Mouse (Mus musculus): Measurements from ENCODE around the gene Mbd3. TPM values are rescaled to one million over a fixed set of nuclear protein-coding genes. Genes with fewer than 3 reads are reported as not detected.
"Not testable (repeated sequence)": the region's sequence is repeated elsewhere in the genome, so short reads cannot be mapped to it uniquely, and the experiment has no call there.

Mbd3 gene
- polyA plus RNA-seq, 1 experiment from 2014 or later = 256 TPM

DNA sequence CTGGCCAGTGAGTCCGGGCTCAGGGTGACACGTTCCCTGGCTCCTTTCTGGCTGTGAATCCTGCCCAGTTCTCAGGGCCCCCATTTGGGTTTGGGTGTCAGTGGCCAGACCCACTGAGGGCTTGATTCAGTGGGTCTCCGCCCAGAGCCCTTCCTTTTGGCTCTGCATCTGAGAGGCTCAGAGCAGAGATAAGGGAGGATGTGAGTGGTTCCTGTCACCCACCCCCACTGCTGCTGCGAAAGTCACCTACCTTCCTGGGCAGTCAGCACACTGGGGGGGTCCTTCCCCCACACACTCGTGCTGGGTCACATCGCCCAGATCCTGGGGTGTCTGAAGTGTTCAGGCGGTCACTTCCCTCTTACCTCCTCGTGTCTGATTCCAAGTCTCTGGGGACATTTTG lies 46.6 kb downstream of the Mbd3 start:
- H3K27ac ChIP-seq (ENCODE audit: low read length) = no peak overlapping the region
- H3K9ac ChIP-seq (replicated peaks; ENCODE audit: low read depth, low read length) = no peak overlapping the region
- H3K4me2 ChIP-seq (ENCODE audit: low read length) = no peak overlapping the region
- H3K9me3 ChIP-seq (ENCODE audit: control insufficient read depth, low read length) = no peaks in the 10 kb centered on the region
- peaks cover 71% of the 10 kb centered on the region for H3K27me3 ChIP-seq (replicated peaks; ENCODE audit: control insufficient read depth, insufficient read depth, low read length)
- ATAC-seq = no peak
- no peak overlapping the region for H3K4me3 ChIP-seq (replicated peaks; ENCODE audit: low read length)
- H3K4me1 ChIP-seq (replicated peaks; ENCODE audit: control insufficient read depth, insufficient read depth, low read length) = peaks cover 21% of the 10 kb centered on the region
- no peaks in the 10 kb centered on the region for H3K36me3 ChIP-seq (ENCODE audit: control insufficient read depth, insufficient read depth)
- WGBS = 74% methylated on average over 8 of the region's 8 CpGs

DNA sequence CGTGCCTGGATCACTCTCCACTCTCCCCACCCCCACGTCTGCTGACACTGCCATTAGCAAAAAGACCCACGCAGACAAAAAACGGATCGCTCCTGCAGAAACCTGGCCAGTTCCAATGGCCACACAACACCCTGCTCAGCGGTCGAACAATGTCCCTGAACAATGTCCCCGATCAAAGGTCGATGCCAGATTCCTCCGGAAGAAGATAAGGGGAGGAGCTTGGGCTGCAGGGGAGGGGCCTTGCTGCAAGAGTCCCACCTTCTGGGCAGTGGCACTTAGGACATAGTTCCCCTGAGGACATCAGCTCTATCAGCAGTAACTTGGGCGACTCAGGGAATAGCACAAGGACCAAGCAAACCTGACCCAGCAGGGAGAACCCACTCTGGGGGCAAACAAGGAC lies 47.5 kb downstream of the Mbd3 start:
- 29% methylated on average over 11 of the region's 11 CpGs for WGBS
- no peaks in the 10 kb centered on the region for H3K36me3 ChIP-seq (ENCODE audit: control insufficient read depth, insufficient read depth)
- no peak overlapping the region for H3K4me3 ChIP-seq (replicated peaks; ENCODE audit: low read length)
- H3K9me3 ChIP-seq (ENCODE audit: control insufficient read depth, low read length) = no peaks in the 10 kb centered on the region
- H3K27me3 ChIP-seq (replicated peaks; ENCODE audit: control insufficient read depth, insufficient read depth, low read length) = peaks cover 69% of the 10 kb centered on the region
- H3K4me1 ChIP-seq (replicated peaks; ENCODE audit: control insufficient read depth, insufficient read depth, low read length) = peaks cover 17% of the 10 kb centered on the region
- no peak overlapping the region for H3K27ac ChIP-seq (ENCODE audit: low read length)
- ATAC-seq = no peak
- H3K9ac ChIP-seq (replicated peaks; ENCODE audit: low read depth, low read length) = no peak overlapping the region
- H3K4me2 ChIP-seq (ENCODE audit: low read length) = no peak overlapping the region

DNA sequence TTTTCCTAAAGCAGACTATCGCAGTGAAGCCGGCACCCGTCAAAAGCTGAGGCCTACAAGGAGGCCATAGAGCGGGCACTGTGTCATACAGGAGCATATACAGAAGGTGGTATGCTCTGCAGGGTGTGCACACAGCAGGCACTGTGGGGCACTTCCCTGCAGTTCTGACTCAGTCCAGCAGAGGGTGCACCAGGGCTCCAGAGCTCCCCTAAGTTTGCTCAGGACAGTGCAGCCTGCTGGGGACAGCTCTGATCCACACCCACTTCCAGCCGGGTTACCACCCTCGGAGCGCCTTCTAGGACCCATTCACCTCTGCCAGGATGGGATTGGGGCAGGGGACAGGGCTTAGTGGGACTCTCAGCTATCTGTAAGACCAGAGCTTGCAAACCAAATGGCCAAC lies 49.1 kb downstream of the Mbd3 start:
- 1% methylated on average over 7 of the region's 7 CpGs for WGBS
- Histone ChIP-seq H3K4me2 (ENCODE audit: low read length) (no peak overlapping the region), H3K9me3 (ENCODE audit: control insufficient read depth, low read length) (no peaks in the 10 kb centered on the region), H3K36me3 (ENCODE audit: control insufficient read depth, insufficient read depth) (no peaks in the 10 kb centered on the region), H3K4me3 (replicated peaks; ENCODE audit: low read length) (no peak overlapping the region), H3K4me1 (replicated peaks; ENCODE audit: control insufficient read depth, insufficient read depth, low read length) (peaks cover 5% of the 10 kb centered on the region; the same call in 1 of the 2 replicates), H3K9ac (replicated peaks; ENCODE audit: low read depth, low read length) (no peak overlapping the region), H3K27ac (ENCODE audit: low read length) (no peak overlapping the region), H3K27me3 (replicated peaks; ENCODE audit: control insufficient read depth, insufficient read depth, low read length) (peaks cover 64% of the 10 kb centered on the region)
- ATAC-seq = peak; percentile 82

DNA sequence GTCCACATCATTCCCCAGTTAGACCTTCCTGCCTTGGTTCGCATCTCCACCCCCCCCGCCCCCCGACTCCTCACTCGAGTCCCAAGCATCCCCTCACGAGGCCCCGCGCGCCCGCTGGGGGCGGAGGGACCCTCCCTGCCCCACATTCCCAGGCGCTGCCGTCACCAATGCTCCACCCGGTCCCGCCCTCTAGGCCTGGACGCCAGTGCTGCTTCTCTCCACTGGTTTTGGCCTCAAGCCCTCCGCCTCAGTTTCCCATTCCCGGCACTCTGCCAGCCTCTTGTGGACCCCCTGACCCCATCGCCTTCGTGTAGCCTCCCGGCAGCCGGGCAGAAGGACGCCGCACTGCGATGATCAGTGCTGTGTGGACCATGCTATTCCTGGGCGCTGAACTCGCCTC lies 50.4 kb downstream of the Mbd3 start:
- Histone ChIP-seq H3K27me3 (replicated peaks; ENCODE audit: control insufficient read depth, insufficient read depth, low read length) (peaks cover 67% of the 10 kb centered on the region), H3K4me1 (replicated peaks; ENCODE audit: control insufficient read depth, insufficient read depth, low read length) (peaks cover 5% of the 10 kb centered on the region; the same call in 1 of the 2 replicates), H3K27ac (ENCODE audit: low read length) (no peak overlapping the region), H3K36me3 (ENCODE audit: control insufficient read depth, insufficient read depth) (no peaks in the 10 kb centered on the region), H3K9ac (replicated peaks; ENCODE audit: low read depth, low read length) (no peak overlapping the region), H3K9me3 (ENCODE audit: control insufficient read depth, low read length) (no peaks in the 10 kb centered on the region), H3K4me2 (ENCODE audit: low read length) (no peak overlapping the region), H3K4me3 (replicated peaks; ENCODE audit: low read length) (no peak overlapping the region)
- 13% methylated on average over 26 of the region's 26 CpGs for WGBS
- no peak for ATAC-seq

DNA sequence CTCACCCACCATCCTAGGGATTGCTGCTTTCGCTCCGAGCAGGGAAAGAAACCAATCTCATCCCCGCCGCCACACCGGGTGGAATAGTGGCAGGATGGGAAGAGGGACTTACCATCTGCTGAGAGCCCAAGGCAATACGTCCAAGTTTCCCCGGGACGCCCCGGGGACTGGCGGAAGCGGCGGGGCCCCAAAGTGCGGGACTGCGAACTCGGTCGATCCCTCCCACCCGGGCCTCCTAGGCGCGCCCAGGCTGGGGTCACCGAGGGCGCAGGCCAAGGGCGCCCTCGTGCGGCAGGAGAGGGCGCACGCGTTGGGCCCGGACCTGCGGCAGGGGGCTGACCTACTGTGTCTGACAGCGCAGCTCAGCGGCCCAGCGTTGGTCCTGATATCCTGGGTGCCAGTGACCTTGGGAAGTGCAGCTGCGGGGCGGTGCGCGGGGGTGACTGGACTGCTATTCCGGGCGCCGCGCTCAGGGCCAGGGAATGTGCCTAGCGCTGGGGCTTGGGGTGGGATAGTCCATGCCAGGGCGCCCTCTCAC lies 51.0 kb downstream of the Mbd3 start, which contains the start of gene Adamtsl5:
TSS of gene Adamtsl5 (minus strand) at position 169 of the 538 bp plus-strand sequence.
- 2% methylated on average over 41 of the region's 42 CpGs for WGBS

DNA sequence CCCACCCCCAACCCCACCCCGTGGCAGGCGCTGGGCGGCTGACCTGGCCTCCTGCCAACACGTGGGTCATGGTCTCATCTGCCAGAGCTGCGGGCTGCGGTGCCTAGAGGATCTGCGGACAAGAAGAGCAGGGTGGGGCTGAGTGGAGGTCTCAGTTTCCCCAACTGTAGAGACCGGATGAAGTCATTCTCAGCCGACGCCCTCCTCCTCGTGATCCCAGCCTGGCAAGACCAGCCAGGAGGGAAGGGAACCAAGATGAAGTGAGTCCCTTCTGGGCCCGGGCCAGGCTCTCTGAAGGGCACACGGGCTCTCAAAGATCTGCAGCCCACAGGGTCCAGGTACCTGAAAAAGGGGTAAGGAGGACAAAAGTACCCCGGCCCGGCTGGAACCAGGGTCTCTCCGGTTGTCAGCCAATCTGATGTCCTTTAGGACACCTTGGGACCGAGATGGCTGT lies 51.8 kb downstream of the Mbd3 start:
- no peak for ATAC-seq
- no peaks in the 10 kb centered on the region for H3K9me3 ChIP-seq (ENCODE audit: control insufficient read depth, low read length)
- no peak overlapping the region for H3K4me2 ChIP-seq (ENCODE audit: low read length)
- no peak overlapping the region for H3K4me3 ChIP-seq (replicated peaks; ENCODE audit: low read length)
- peaks cover 81% of the 10 kb centered on the region for H3K27me3 ChIP-seq (replicated peaks; ENCODE audit: control insufficient read depth, insufficient read depth, low read length)
- H3K36me3 ChIP-seq (ENCODE audit: control insufficient read depth, insufficient read depth) = no peaks in the 10 kb centered on the region
- H3K9ac ChIP-seq (replicated peaks; ENCODE audit: low read depth, low read length) = no peak overlapping the region
- H3K27ac ChIP-seq (ENCODE audit: low read length) = no peak overlapping the region
- peaks cover 17% of the 10 kb centered on the region for H3K4me1 ChIP-seq (replicated peaks; ENCODE audit: control insufficient read depth, insufficient read depth, low read length)
- WGBS = 11% methylated on average over 17 of the region's 17 CpGs

More for the DNA sequence above, 51.0 kb downstream of the Mbd3 start, which contains the start of gene Adamtsl5:
- Histone ChIP-seq H3K9ac (replicated peaks; ENCODE audit: low read depth, low read length) (no peak within 1 kb of the TSS), H3K36me3 (ENCODE audit: control insufficient read depth, insufficient read depth) (no peaks in the 10 kb centered on the region), H3K4me2 (ENCODE audit: low read length) (no peak within 1 kb of the TSS), H3K27me3 (replicated peaks; ENCODE audit: control insufficient read depth, insufficient read depth, low read length) (peaks cover 73% of the 10 kb centered on the region), H3K9me3 (ENCODE audit: control insufficient read depth, low read length) (no peaks in the 10 kb centered on the region), H3K4me3 (replicated peaks; ENCODE audit: low read length) (0 out of 2 replicates have a peak within 1 kb of the TSS, but pooled peaks have one; percentile 1), H3K27ac (ENCODE audit: low read length) (no peak within 1 kb of the TSS), H3K4me1 (replicated peaks; ENCODE audit: control insufficient read depth, insufficient read depth, low read length) (peaks cover 10% of the 10 kb centered on the region)
- ATAC-seq = no peak

DNA sequence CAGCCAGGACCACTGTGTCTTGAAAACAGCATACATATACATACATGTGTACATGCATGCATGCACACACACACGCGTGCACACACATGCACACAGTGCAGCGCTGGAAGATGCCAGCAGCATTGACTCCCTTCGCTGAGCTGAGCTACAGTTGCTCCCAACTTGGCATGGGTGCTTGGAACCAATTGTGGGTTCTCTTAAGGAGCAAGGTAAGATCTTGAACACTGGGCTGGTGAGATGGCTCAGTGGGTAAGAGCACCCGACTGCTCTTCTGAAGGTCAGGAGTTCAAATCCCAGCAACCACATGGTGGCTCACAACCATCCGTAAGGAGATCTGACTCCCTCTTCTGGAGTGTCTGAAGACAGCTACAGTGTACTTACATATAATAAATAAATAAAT lies 53.4 kb downstream of the Mbd3 start:
- not testable (repeated sequence) for H3K27ac ChIP-seq (ENCODE audit: low read length); H3K9ac ChIP-seq (replicated peaks; ENCODE audit: low read depth, low read length); H3K4me3 ChIP-seq (replicated peaks; ENCODE audit: low read length); H3K36me3 ChIP-seq (ENCODE audit: control insufficient read depth, insufficient read depth); H3K4me2 ChIP-seq (ENCODE audit: low read length); ATAC-seq; H3K9me3 ChIP-seq (ENCODE audit: control insufficient read depth, low read length)
- 83% methylated on average over 5 of the region's 6 CpGs for WGBS
- H3K4me1 ChIP-seq (replicated peaks; ENCODE audit: control insufficient read depth, insufficient read depth, low read length) = peaks cover 26% of the 10 kb centered on the region
- H3K27me3 ChIP-seq (replicated peaks; ENCODE audit: control insufficient read depth, insufficient read depth, low read length) = peaks cover 89% of the 10 kb centered on the region

DNA sequence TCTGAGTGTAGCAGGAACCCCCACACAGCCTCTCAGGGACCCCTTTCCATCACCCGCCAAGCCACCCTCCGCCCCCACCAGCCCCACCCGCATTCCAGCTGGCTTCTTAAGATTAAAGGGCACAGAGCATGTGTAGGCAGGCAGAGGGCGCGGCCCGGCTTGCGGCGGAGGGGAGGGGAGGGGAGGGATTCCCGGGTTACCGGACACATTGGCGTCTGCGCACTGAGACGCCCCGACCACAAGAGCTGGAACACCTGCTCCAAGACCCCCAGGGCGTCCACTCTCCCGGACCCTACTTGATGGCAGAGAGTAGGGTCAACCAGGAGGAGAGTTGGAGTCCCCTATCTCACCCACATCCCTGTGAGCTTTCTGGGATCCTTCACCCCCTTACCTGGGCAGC lies 54.2 kb downstream of the Mbd3 start:
- peaks cover 26% of the 10 kb centered on the region for H3K4me1 ChIP-seq (replicated peaks; ENCODE audit: control insufficient read depth, insufficient read depth, low read length)
- H3K9me3 ChIP-seq (ENCODE audit: control insufficient read depth, low read length) = no peaks in the 10 kb centered on the region
- H3K36me3 ChIP-seq (ENCODE audit: control insufficient read depth, insufficient read depth) = no peaks in the 10 kb centered on the region
- no peak overlapping the region for H3K27ac ChIP-seq (ENCODE audit: low read length)
- H3K4me2 ChIP-seq (ENCODE audit: low read length) = no peak overlapping the region
- WGBS = under 1% methylated on average over 16 of the region's 16 CpGs
- no peak for ATAC-seq
- H3K4me3 ChIP-seq (replicated peaks; ENCODE audit: low read length) = no peak overlapping the region
- peaks cover 91% of the 10 kb centered on the region for H3K27me3 ChIP-seq (replicated peaks; ENCODE audit: control insufficient read depth, insufficient read depth, low read length)
- no peak overlapping the region for H3K9ac ChIP-seq (replicated peaks; ENCODE audit: low read depth, low read length)

DNA sequence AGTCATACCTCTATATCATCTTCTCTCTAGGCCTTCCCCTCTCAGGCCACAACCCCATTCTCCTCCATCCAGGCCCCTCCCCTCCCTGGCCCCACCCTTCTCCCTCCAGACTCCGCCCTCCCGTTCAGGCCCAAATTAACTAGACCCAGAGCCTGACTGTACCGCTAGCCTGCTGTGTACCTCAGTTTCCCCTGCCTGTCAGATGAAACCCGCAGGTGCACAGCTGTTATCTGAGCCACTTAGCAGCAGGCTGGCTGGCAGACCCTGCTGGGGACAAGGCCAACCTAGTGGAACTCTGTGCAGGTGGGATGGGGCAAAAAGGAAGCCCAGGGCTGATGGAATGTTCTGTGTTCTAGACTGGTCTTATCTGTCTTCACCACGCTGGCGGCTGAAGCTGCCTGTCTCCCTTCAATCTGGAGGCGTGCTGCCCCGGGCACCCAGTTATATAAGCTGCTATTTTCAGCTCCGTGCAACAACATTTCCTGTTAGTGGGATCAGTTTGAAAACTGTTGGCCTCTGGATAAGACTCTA lies 55.2 kb downstream of the Mbd3 start:
- H3K4me1 ChIP-seq (replicated peaks; ENCODE audit: control insufficient read depth, insufficient read depth, low read length) = peaks cover 26% of the 10 kb centered on the region
- 48% methylated on average over 9 of the region's 9 CpGs for WGBS
- ATAC-seq = no peak

More for the DNA sequence above, 55.2 kb downstream of the Mbd3 start:
- Histone ChIP-seq H3K9ac (replicated peaks; ENCODE audit: low read depth, low read length) (no peak overlapping the region), H3K36me3 (ENCODE audit: control insufficient read depth, insufficient read depth) (no peaks in the 10 kb centered on the region), H3K4me2 (ENCODE audit: low read length) (no peak overlapping the region), H3K9me3 (ENCODE audit: control insufficient read depth, low read length) (no peaks in the 10 kb centered on the region), H3K27me3 (replicated peaks; ENCODE audit: control insufficient read depth, insufficient read depth, low read length) (peaks cover 84% of the 10 kb centered on the region), H3K4me3 (replicated peaks; ENCODE audit: low read length) (no peak overlapping the region), H3K27ac (ENCODE audit: low read length) (no peak overlapping the region)
